Mouse (Mus musculus): ENCODE measurements around the gene Gpr157. TPM values are rescaled to one million over a fixed set of nuclear protein-coding genes. Genes with fewer than 3 reads are reported as not detected.

Gene Gpr157
- total and polyA plus RNA-seq, 3 experiments: 0.19 to 0.88 TPM; not detected in 1

- no peak for DNase-seq (ENCODE audit: low read depth, low spot score)
- H3K27me3 ChIP-seq (ENCODE audit: control insufficient read depth in 1 of 2, insufficient read depth in 2 of 2, low read length in 2 of 2): no peaks in the 10 kb centered on the region
- H3K79me2 ChIP-seq (ENCODE audit: control insufficient read depth, insufficient read depth, low read length, poor library complexity): no peaks in the 10 kb centered on the region
- no peak overlapping the region for H3K4me3 ChIP-seq (ENCODE audit: control insufficient read depth in 1 of 2, insufficient read depth in 1 of 2, low read depth in 2 of 2, low read length in 2 of 2)
- H3K4me1 ChIP-seq (ENCODE audit: control insufficient read depth in 1 of 2, insufficient read depth in 2 of 2, low read length in 2 of 2): peaks cover 0 to 2% of the 10 kb centered on the region in 2 experiments; a peak in 1 of 4 replicates
- H3K9ac ChIP-seq (ENCODE audit: control insufficient read depth, low read depth, low read length, poor library complexity, severe bottlenecking): no peak overlapping the region
- 0 out of 4 replicates have a peak, but pooled peaks cover 0 to 2% of the 10 kb centered on the region in 2 experiments for H3K36me3 ChIP-seq (ENCODE audit: control insufficient read depth in 1 of 2, insufficient read depth in 2 of 2, low read length in 2 of 2)
- TF ChIP-seq MAZ (IDR thresholded peaks at IDR 0.05; ENCODE audit: low read depth, low read length): no peak
- TF ChIP-seq TBP (IDR thresholded peaks at IDR 0.05; ENCODE audit: low read depth, low read length): no peak
- TF ChIP-seq MAFK (IDR thresholded peaks at IDR 0.05; ENCODE audit: borderline replicate concordance, low read depth, low read length): no peak
- no peak overlapping the region for H3K27ac ChIP-seq (ENCODE audit: control insufficient read depth, low read depth, low read length)
- H3K9me3 ChIP-seq (replicated peaks; ENCODE audit: insufficient read depth, low read length): no peaks in the 10 kb centered on the region
These were observed 2.0 kb downstream of the Gpr157 start for GRCm38 (mm10) chr4:150089121-150089520.

GRCm38 (mm10) chr4:150091887-150092582 is 4.9 kb downstream of the Gpr157 start:
- Histone ChIP-seq H3K27ac (ENCODE audit: control insufficient read depth, low read depth, low read length) (no peak overlapping the region), H3K9me3 (replicated peaks; ENCODE audit: insufficient read depth, low read length) (no peaks in the 10 kb centered on the region), H3K79me2 (ENCODE audit: control insufficient read depth, insufficient read depth, low read length, poor library complexity) (no peaks in the 10 kb centered on the region), H3K27me3 (ENCODE audit: control insufficient read depth in 1 of 2, insufficient read depth in 2 of 2, low read length in 2 of 2) (no peaks in the 10 kb centered on the region), H3K36me3 (ENCODE audit: control insufficient read depth in 1 of 2, insufficient read depth in 2 of 2, low read length in 2 of 2) (0 out of 4 replicates have a peak, but pooled peaks cover 0 to 2% of the 10 kb centered on the region in 2 experiments), H3K4me3 (ENCODE audit: control insufficient read depth in 1 of 2, insufficient read depth in 1 of 2, low read depth in 2 of 2, low read length in 2 of 2) (no peak overlapping the region), H3K9ac (ENCODE audit: control insufficient read depth, low read depth, low read length, poor library complexity, severe bottlenecking) (no peak overlapping the region), H3K4me1 (ENCODE audit: control insufficient read depth in 1 of 2, insufficient read depth in 2 of 2, low read length in 2 of 2) (peaks cover 0 to 2% of the 10 kb centered on the region in 2 experiments; a peak in 1 of 4 replicates)
- DNase-seq (ENCODE audit: low read depth, low spot score): peak; percentile 71
- TF ChIP-seq POLR2A (IDR thresholded peaks at IDR 0.05; ENCODE audit: control insufficient read depth in 1 of 2, insufficient read depth in 1 of 2, low read depth in 1 of 2, low read length in 2 of 2, poor library complexity in 1 of 2) (no peak), SIN3A (IDR thresholded peaks at IDR 0.05; ENCODE audit: low read length) (no peak), ZMIZ1 (IDR thresholded peaks at IDR 0.05; ENCODE audit: low read depth, low read length) (no peak), E2F4 (IDR thresholded peaks at IDR 0.05; ENCODE audit: borderline replicate concordance, low read depth, low read length) (no peak), MAZ (IDR thresholded peaks at IDR 0.05; ENCODE audit: low read depth, low read length) (peak; percentile 62; the same call in 1 of the 2 replicates), SMC3 (IDR thresholded peaks at IDR 0.05; ENCODE audit: low read depth, low read length) (peak; percentile 56), NRF1 (IDR thresholded peaks at IDR 0.05; ENCODE audit: insufficient read depth, low read depth, low read length, poor library complexity, severe bottlenecking) (no peak), MXI1 (IDR thresholded peaks at IDR 0.05; ENCODE audit: low read depth, low read length) (no peak), ZC3H11A (IDR thresholded peaks at IDR 0.05; ENCODE audit: low read depth, low read length) (peak; percentile 28; the same call in 1 of the 2 replicates), MAFK (IDR thresholded peaks at IDR 0.05; ENCODE audit: borderline replicate concordance, low read depth, low read length) (no peak), CTCF (IDR thresholded peaks at IDR 0.05 in 2 of 3, conservative IDR thresholded peaks at IDR 0.05 in 1 of 3; ENCODE audit: control insufficient read depth in 1 of 3, insufficient read depth in 1 of 3, low read depth in 2 of 3, low read length in 3 of 3, poor library complexity in 1 of 3, severe bottlenecking in 1 of 3) (peak; percentile 74 to 96 (median 96)), USF1 (IDR thresholded peaks at IDR 0.05; ENCODE audit: low read depth, low read length) (no peak), ELF1 (IDR thresholded peaks at IDR 0.05; ENCODE audit: low read depth, low read length) (no peak), GATA1 (IDR thresholded peaks at IDR 0.05; ENCODE audit: low read depth, low read length) (no peak), GABPA (IDR thresholded peaks at IDR 0.05; ENCODE audit: low read depth, low read length) (no peak), TBP (IDR thresholded peaks at IDR 0.05; ENCODE audit: low read depth, low read length) (no peak), KAT2A (conservative IDR thresholded peaks at IDR 0.05; ENCODE audit: low read depth, low read length) (no peak), MEF2A (IDR thresholded peaks at IDR 0.05; ENCODE audit: extremely low read depth, insufficient replicate concordance, low read depth, low read length, poor library complexity, severe bottlenecking) (no peak), CHD2 (IDR thresholded peaks at IDR 0.05; ENCODE audit: low read length) (no peak), TCF12 (IDR thresholded peaks at IDR 0.05; ENCODE audit: low read depth, low read length) (0 out of 2 replicates have a peak, but pooled peaks have one; percentile 10), BHLHE40 (IDR thresholded peaks at IDR 0.05; ENCODE audit: borderline replicate concordance, low read depth, low read length) (0 out of 2 replicates have a peak, but pooled peaks have one; percentile 39), RAD21 (IDR thresholded peaks at IDR 0.05; ENCODE audit: low read depth, low read length) (peak; percentile 27), MYB (IDR thresholded peaks at IDR 0.05; ENCODE audit: low read depth, low read length) (0 out of 2 replicates have a peak, but pooled peaks have one; percentile 40), POLR2AphosphoS2 (IDR thresholded peaks at IDR 0.05; ENCODE audit: low read length) (no peak), JUND (IDR thresholded peaks at IDR 0.05; ENCODE audit: low read depth, low read length) (no peak), MYC (IDR thresholded peaks at IDR 0.05; ENCODE audit: low read depth, low read length) (no peak), RCOR1 (IDR thresholded peaks at IDR 0.05; ENCODE audit: low read depth, low read length) (peak; percentile 14; the same call in 1 of the 2 replicates), NELFE (IDR thresholded peaks at IDR 0.05; ENCODE audit: low read depth, low read length) (no peak), ZKSCAN1 (IDR thresholded peaks at IDR 0.05; ENCODE audit: low read depth, low read length) (no peak), ZNF384 (IDR thresholded peaks at IDR 0.05; ENCODE audit: low read depth, low read length) (no peak)

Data from MEL (cell line).